7 mouse cellular contexts compared by ENCODE assay signal in the genomic region with DNA sequence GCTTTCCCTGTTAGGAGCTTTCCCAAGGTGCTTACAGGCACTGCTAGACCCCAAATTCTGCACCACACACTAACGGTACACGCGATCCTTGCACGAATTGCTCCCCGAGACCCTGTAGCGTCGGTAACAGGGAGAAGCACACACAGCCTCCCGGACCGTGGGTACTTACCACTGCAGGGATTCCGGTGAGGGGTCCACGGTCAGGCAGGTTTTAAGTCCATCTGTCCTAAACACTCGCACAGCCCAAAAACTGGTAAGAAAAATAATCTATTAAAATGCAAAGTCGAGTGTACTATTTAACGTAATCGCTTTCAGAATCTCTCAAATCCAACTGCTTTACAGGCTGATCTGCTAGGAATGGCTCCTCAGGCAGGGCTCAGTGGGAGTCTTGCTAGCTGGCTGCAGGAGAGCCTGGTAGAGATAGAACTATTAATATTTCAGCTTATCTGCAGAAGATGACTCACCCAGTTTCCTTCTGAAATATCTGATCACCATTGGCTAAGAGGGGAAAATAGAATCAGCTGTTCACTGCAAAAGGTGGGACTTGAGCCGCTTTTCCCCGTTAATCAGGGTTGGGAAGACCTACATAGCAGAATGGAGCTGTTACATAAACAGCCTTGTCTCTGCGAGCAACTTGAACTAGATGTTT. TPM values are rescaled to one million over a fixed set of nuclear protein-coding genes. Genes with fewer than 3 reads are reported as not detected.
DNase-seq lines count a peak whose midpoint lies in the region; ATAC-seq and TF ChIP-seq lines count a peak whose summit lies in the region.

A gene (minus strand): TSS at position 596 of the 649 bp plus-strand sequence.

- H3K4me3 ChIP-seq in forebrain, embryonic 13.5 days: peak within 1 kb of the TSS; percentile 83
- H3K4me3 ChIP-seq in heart, postnatal 0 days (ENCODE audit: low read depth, low read length): peak within 1 kb of the TSS; percentile 71
- peak within 1 kb of the TSS; percentile 76 for H3K4me3 ChIP-seq in lung, embryonic 16.5 days (ENCODE audit: low read length)

- no peaks in the 10 kb centered on the region for H3K9me3 ChIP-seq in forebrain, embryonic 13.5 days (replicated peaks)
- H3K9me3 ChIP-seq in heart, postnatal 0 days (replicated peaks; ENCODE audit: control insufficient read depth, low read length): no peaks in the 10 kb centered on the region
- H3K9me3 ChIP-seq in lung, embryonic 16.5 days (ENCODE audit: control insufficient read depth, low read length): no peaks in the 10 kb centered on the region

- peak; percentile 41 for DNase-seq in MN1 (ENCODE audit: low spot score)
- peak; percentile 24 for DNase-seq in brain, embryonic 18.5 days (ENCODE audit: low read depth, low spot score)
- DNase-seq in heart, postnatal 0 days (ENCODE audit: low spot score): peak; percentile 31
- peak; percentile 63 for DNase-seq in layer of hippocampus, adult 9-10 months (ENCODE audit: low spot score)
- peak; percentile 80 for DNase-seq in right cerebral cortex, adult 18-20 months

- H3K4me2 ChIP-seq in forebrain, embryonic 13.5 days: peak within 1 kb of the TSS; percentile 81
- peak within 1 kb of the TSS; percentile 78 for H3K4me2 ChIP-seq in heart, postnatal 0 days (ENCODE audit: low read depth, low read length)
- H3K4me2 ChIP-seq in lung, embryonic 16.5 days (ENCODE audit: low read depth, low read length): peak within 1 kb of the TSS; percentile 71

- no peak for TF ChIP-seq EP300 in heart, postnatal 0 days (IDR thresholded peaks at IDR 0.05; ENCODE audit: low read depth)

- H3K27me3 ChIP-seq in forebrain, embryonic 13.5 days: no peaks in the 10 kb centered on the region
- H3K27me3 ChIP-seq in heart, postnatal 0 days (ENCODE audit: control insufficient read depth, insufficient read depth, low read length): no peaks in the 10 kb centered on the region
- H3K27me3 ChIP-seq in lung, embryonic 16.5 days (ENCODE audit: control insufficient read depth, insufficient read depth, low read depth, low read length): no peaks in the 10 kb centered on the region

- no peak for TF ChIP-seq CTCF in heart, postnatal 0 days (IDR thresholded peaks at IDR 0.05; ENCODE audit: low read depth)

- peaks cover 5% of the 10 kb centered on the region; the same call in 1 of the 2 replicates for H3K36me3 ChIP-seq in forebrain, embryonic 13.5 days (ENCODE audit: poor library complexity, severe bottlenecking)
- H3K36me3 ChIP-seq in heart, postnatal 0 days (replicated peaks; ENCODE audit: control insufficient read depth, insufficient read depth, low read length): no peaks in the 10 kb centered on the region
- H3K36me3 ChIP-seq in lung, embryonic 16.5 days (ENCODE audit: control insufficient read depth, insufficient read depth, low read length): no peaks in the 10 kb centered on the region

- peak within 1 kb of the TSS; percentile 92 for H3K9ac ChIP-seq in forebrain, embryonic 13.5 days
- H3K9ac ChIP-seq in heart, postnatal 0 days (replicated peaks; ENCODE audit: low read depth, low read length): peak within 1 kb of the TSS; percentile 77
- H3K9ac ChIP-seq in lung, embryonic 16.5 days (ENCODE audit: low read length): peak within 1 kb of the TSS; percentile 84

- peak; percentile 19; the same call in 1 of the 2 replicates for ATAC-seq in forebrain, embryonic 13.5 days
- ATAC-seq in heart, postnatal 0 days (ENCODE audit: insufficient read depth, low read depth): peak; percentile 45
- ATAC-seq in lung, embryonic 16.5 days (ENCODE audit: low read depth): peak; percentile 47

- H3K4me1 ChIP-seq in forebrain, embryonic 13.5 days: peaks cover 15% of the 10 kb centered on the region
- H3K4me1 ChIP-seq in heart, postnatal 0 days (ENCODE audit: control insufficient read depth, insufficient read depth): 0 out of 2 replicates have a peak, but pooled peaks cover 10% of the 10 kb centered on the region
- peaks cover 8% of the 10 kb centered on the region for H3K4me1 ChIP-seq in lung, embryonic 16.5 days (replicated peaks; ENCODE audit: control insufficient read depth, insufficient read depth, low read length)

- peak within 1 kb of the TSS; percentile 97 for H3K27ac ChIP-seq in forebrain, embryonic 13.5 days
- peak within 1 kb of the TSS; percentile 98 for H3K27ac ChIP-seq in heart, postnatal 0 days (ENCODE audit: low read depth)
- H3K27ac ChIP-seq in lung, embryonic 16.5 days (ENCODE audit: low read length): peak within 1 kb of the TSS; percentile 97

- WGBS in forebrain, embryonic 13.5 days: 1% methylated on average over 18 of the region's 18 CpGs
- under 1% methylated on average over 18 of the region's 18 CpGs for WGBS in heart, postnatal 0 days
- 1% methylated on average over 18 of the region's 18 CpGs for WGBS in lung, embryonic 16.5 days

RNA-seq across cellular contexts. Expression of the gene that starts here (rescaled TPM):
- polyA plus RNA-seq in forebrain, embryonic 13.5 days (2015; fragmentation: Nextera tagmentation; extraction: Ambion mirVana): 43.4 and 46.0 TPM in 2 replicates
- 16.3 and 24.2 TPM in 2 replicates for total RNA-seq in heart, postnatal 0 days (2014; rRNA removed; ENCODE audit: low replicate concordance)
- 14.7 and 15.7 TPM in 2 replicates for polyA plus RNA-seq in heart, postnatal 0 days (2015; fragmentation: Nextera tagmentation; extraction: Ambion mirVana)
- polyA plus RNA-seq in lung, embryonic 16.5 days (2015; fragmentation: Nextera tagmentation; extraction: Ambion mirVana): 21.3 and 23.1 TPM in 2 replicates

Comparison
In these comparisons a context has a peak if more than half of its experiments do, and no peak if none do; other contexts are left out.
1. Peak in every context shown above with its lines: DNase-seq, ATAC-seq, H3K4me3 ChIP-seq and H3K27ac ChIP-seq.
2. DNase-seq: peak in every context shown above with its lines; median percentile 80 in right cerebral cortex, adult 18-20 months; 63 in layer of hippocampus, adult 9-10 months; 41 in MN1; 31 in heart, postnatal 0 days; 24 in brain, embryonic 18.5 days.